Mouse (Mus musculus): ENCODE measurements around the gene Pou2f3. TPM values are rescaled to one million over a fixed set of nuclear protein-coding genes. Genes with fewer than 3 reads are reported as not detected.
"Not testable (repeated sequence)": the region's sequence is repeated elsewhere in the genome, so short reads cannot be mapped to it uniquely, and the experiment has no call there.

Pou2f3 gene
- total RNA-seq, 2 experiments from 2014 or later, result 0.20 to 0.22 TPM

DNA sequence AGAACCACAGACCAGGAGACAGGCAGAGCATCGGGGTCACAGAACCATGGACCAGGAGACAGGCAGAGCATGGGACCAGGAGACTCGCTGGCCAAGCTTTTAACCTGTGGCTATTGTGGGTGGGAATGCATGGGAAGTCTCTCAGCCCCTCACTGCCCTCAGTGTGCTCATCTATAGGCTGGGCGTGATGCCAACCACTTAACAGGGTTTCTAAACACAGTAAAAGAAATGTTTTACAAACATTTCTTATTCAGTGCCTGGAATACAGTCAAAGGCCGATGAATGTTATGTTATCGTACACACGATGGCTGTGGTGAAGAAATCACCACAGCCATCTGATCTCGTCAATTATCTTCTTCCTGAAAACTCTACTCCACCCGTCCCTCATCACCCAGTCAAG is 43.1 kb downstream of the Pou2f3 start:
- no peak for DNase-seq (ENCODE audit: low spot score in 2 of 2)

GRCm38 (mm10) chr9:43166346-43166745 is 43.8 kb downstream of the Pou2f3 start:
- no peak for DNase-seq (ENCODE audit: low spot score in 2 of 2)

DNA sequence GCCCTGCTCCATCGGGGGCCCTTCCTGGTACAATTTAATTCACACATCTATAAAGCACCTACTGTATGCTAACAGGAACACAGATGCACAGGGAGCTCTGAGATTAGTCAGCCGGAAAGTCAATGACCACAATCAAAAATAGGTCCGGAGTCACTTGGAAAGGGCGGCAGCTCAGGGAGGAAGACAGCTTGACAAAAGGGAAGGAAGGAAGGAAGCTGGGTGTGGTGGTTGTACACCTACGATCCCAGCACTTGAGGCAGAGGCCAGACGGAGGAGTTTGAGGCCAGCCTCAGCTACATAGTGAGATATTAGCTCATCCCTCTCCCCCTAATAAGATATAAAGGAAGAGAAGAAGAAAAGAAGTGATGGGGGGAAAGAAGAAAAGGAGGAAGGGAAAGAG is 54.2 kb downstream of the Pou2f3 start:
- no peak for DNase-seq (ENCODE audit: low spot score in 2 of 2)

DNA sequence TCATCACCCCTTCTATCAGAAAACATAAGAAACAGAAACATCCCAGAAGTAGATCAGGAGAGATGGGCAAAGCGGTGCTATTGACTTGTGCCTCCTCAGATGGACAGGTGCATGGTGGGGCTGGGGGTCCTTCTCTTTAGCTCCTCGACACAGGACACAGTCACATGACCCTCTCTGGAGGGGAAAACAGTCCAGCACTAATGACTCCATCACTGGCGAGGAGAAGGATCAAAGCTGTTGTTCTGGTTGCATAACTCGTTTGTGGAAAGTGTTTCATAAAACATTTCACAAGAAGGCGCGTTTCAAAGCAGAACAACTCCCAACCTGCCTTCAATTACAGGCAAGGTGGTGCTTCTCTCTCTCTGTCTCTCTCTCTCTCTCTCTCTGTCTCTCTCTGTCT is 58.4 kb downstream of the Pou2f3 start:
- no peak for DNase-seq (ENCODE audit: low spot score in 2 of 2)

DNA sequence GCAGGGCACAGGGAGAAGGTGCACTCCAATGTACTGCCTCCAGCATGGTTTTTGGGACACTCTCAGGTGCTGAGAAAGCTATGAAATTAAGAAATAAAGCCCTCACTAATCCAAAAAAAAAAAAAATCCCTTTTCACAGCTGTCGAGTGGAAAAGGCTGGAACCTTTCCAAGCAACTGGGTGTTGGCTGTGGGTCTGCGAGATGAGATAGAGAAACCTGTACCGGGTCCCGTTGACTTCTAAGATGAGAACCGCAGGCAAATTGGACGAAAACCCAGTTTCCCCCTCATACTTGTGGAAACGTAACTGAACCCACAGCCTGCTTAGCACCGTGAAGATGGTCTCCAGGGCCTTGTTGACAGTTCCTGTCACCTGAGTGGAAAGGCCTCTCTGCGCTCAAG is 59.2 kb downstream of the Pou2f3 start:
- no peak for DNase-seq (ENCODE audit: low spot score in 2 of 2)

GRCm38 (mm10) chr9:43150075-43150474 is 60.1 kb downstream of the Pou2f3 start:
- DNase-seq (ENCODE audit: low spot score in 2 of 2), result peak in 1 of 2 experiments; percentile 6

DNA sequence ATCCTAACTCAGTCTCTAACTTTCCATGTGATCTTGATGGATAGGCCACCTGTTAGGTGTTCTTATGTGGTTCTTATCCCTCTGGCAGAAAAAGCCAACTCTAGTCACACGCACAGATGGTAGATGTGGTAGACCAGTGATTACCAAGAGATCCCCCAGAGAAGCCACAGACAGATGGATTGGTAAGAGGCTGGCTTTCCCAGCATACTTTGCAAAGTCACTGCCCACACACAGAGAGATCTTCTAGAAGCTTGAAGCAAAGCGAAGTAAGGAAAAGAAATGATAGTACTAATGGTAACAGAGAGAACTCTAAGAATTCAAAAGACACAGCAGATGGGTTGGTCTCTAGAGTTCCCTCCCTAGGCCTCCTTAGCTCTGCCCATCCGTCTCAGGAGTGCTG is 60.7 kb downstream of the Pou2f3 start:
- DNase-seq (ENCODE audit: low spot score in 2 of 2), result no peak

GRCm38 (mm10) chr9:43145196-43145595 is 65.0 kb downstream of the Pou2f3 start:
- DNase-seq (ENCODE audit: low spot score in 2 of 2), result no peak

GRCm38 (mm10) chr9:43144206-43144810 is 65.9 kb downstream of the Pou2f3 start:
- DNase-seq (ENCODE audit: low spot score in 2 of 2), result no peak

GRCm38 (mm10) chr9:43141839-43142238 is 68.3 kb downstream of the Pou2f3 start:
- DNase-seq (ENCODE audit: low spot score in 2 of 2), result peak; percentile 69 to 72

DNA sequence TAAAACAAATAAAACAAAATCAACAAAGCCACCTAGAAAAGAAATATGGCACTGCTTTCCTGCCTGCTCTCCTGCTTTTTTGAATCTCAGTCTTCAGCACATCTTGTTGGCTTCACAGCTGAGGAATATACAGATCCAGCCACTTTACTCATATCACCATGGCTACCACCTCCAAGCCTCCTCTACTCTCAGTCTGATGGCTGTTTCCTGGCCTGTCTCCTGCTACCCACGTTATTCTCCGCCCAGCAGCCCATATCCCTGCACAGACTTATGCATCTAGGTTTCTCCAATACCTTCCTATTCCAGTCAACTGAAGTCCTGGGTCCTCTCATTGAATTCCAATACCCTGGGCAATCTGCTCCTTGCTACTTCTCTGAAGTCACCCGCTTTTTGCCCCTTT is 76.6 kb downstream of the Pou2f3 start:
- DNase-seq (ENCODE audit: low spot score in 2 of 2), result no peak

DNA sequence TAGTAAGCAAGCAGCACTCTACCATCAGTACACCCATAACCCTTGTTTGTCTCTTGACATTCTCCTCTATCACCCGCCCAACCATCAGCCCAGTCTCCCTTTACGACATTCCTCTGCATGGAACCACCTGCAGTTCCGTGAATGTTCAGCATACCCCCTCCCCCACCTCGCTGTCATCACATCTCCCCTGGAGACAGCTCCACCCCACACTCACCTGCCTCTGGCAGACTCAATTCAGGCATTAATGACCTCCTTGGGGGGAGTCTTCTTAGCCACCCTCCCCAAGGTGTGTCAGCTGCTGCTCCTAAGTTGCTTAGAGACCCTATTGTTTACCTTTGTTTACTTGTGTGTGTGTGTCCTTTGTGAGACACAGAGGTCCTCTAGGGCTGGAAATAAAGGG is 77.8 kb downstream of the Pou2f3 start:
- no peak for DNase-seq (ENCODE audit: low spot score in 2 of 2)

- DNase-seq (ENCODE audit: low spot score in 2 of 2), result no peak
These were observed 78.2 kb downstream of the Pou2f3 start for GRCm38 (mm10) chr9:43131940-43132339.

GRCm38 (mm10) chr9:43130684-43131083 is 79.5 kb downstream of the Pou2f3 start:
- no peak for DNase-seq (ENCODE audit: low spot score in 2 of 2)

- DNase-seq (ENCODE audit: low spot score in 2 of 2), result peak in 1 of 2 experiments; percentile 41
These were observed 82.9 kb downstream of the Pou2f3 start for GRCm38 (mm10) chr9:43127101-43127787.

DNA sequence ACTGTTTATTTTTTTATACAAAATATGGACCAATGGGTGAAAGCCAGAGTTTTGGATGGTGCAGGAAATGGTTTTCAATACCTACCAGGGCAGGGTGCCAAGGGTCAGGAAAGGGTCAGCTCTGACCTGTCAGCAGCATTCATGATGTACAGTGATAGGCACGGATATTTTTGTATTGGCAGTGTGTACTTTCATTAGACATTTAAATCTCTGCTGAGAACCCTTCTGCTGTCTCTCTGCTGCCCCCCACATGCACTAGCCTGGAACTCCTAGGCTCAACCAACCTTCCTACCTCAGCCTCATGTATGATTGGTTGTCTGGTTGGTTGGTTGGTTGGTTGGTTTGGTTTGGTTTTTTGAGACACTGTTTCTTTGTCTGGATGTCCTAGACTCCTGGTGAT is 87.8 kb downstream of the Pou2f3 start:
- DNase-seq (ENCODE audit: low spot score in 2 of 2), result no peak

GRCm38 (mm10) chr9:43121948-43122347 is 88.2 kb downstream of the Pou2f3 start:
- not testable (repeated sequence) for DNase-seq (ENCODE audit: low spot score in 2 of 2)

DNA sequence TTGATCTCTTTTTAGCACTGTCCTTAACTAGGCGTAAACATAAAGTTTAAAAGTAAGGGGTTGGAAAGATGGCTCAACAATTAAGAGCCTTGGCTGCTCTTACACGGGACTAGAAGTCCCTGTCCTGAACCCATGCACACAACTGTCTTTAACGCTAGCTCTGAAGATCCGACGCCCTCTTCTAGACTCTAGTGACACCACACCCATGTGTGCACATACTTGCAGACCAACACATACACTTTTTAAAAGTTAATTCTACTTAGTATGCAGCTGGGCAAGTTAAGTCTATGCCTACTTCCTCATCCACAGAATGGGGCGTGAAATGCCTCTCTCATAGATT is 93.2 kb downstream of the Pou2f3 start:
- no peak for DNase-seq (ENCODE audit: low spot score in 2 of 2)

DNA sequence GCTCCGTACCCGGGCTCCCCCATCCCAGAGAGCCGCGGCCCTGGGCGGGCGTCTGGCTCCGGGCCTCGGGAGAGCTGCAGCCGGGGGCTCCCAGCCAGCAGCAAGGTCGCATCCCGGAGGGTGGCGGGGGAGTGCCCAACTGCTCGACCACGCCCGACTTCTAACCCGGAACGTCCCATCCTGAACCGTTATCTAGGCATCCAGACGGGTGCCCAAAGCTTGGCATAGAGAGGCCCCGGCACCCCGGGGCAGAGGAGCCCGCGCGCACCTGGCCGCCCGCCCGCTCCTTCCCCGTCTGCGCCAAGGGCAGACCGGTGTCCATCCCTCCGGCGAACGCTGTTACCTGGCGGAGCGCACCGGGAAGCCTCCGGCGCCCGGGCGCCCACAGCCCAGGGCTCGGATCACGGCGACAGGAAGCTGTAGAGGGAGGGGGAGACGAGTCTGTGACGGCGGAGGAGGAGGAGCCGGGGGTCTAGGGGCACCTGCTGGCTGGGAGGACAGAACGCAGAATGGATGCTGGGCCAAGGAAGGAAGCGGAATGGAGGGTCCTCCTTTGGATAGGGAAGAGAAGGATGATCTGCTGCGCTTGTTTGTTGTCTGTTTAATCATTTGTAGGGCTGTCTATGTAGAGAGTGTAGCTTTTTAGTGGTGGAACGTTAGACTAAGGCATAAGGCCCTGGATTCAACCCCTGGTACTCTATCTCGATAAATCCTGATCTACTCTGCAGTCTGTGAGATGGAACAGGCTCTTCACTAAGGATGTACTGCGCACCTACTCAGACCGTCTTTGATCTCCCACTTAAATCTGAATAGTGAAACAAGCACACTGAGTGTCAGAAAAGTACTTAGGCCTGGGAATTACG is 93.8 kb downstream of the Pou2f3 start, which contains the start of gene Tmem136:
Gene Tmem136, minus strand, starts transcription at position 437 of the 863 bp plus-strand sequence.
- DNase-seq (ENCODE audit: low spot score in 2 of 2), result peak; percentile 49 to 55

GRCm38 (mm10) chr9:43115431-43116133 is 94.6 kb downstream of the Pou2f3 start:
- no peak for DNase-seq (ENCODE audit: low spot score in 2 of 2)

- DNase-seq (ENCODE audit: low spot score in 2 of 2), result no peak
These were observed 95.3 kb downstream of the Pou2f3 start for GRCm38 (mm10) chr9:43114833-43115232.
